Mouse (Mus musculus): ENCODE results near the gene Olfr1263. TPM values are rescaled to one million over a fixed set of nuclear protein-coding genes. Genes with fewer than 3 reads are reported as not detected.

Olfr1263 gene
- total RNA-seq (2021), result not detected
- long read RNA-seq, experiment 1, result 0 reads
- long read RNA-seq, experiment 2, result 0 reads

DNA sequence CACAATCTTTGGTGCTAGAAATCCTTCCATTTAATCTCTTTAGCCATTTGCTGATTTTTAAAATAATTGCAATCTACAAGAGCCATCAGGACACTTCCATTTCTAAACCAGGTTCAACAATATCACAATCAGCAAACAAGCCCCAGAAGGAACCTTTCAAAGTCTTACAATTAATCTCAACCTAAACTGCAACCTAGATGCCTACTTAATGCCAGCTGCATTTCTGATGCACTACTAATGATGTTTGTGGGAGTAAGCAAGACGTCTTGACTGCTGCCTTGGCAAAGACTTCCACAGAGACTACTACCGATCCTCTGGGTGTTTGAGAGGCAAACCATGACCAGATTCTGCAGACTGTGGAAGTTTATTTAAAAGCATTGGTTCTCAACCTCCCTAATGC lies at the start of gene Olfr1263:
TSS of gene Olfr1263 (plus strand) at position 301 of the 400 bp plus-strand sequence.
- DNase-seq (ENCODE audit: low spot score in 2 of 2), result no peak

DNA sequence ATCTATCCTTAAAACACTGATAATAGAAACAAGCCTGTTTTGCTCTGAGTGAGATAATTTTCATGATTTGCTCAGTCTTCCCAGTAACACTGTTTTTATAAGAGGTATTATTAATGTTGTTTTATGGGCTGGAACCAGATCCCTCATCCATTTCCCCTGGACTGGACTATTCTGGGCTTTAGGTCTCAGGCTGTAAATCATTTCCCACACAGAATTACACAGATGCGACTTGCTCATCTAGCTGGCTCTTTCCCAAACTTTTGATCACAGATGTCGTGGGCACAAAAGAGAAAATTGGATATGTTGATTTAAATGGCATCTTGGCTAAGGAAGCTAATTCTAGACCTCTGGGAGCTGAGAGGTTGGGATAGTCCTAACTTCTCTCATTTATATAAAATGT lies 37.7 kb upstream of the Olfr1263 start, which contains the start of gene Olfr1260:
TSS of gene Olfr1260 (plus strand) at position 157 of the 400 bp plus-strand sequence.
- no peak for DNase-seq (ENCODE audit: low spot score in 2 of 2)

DNA sequence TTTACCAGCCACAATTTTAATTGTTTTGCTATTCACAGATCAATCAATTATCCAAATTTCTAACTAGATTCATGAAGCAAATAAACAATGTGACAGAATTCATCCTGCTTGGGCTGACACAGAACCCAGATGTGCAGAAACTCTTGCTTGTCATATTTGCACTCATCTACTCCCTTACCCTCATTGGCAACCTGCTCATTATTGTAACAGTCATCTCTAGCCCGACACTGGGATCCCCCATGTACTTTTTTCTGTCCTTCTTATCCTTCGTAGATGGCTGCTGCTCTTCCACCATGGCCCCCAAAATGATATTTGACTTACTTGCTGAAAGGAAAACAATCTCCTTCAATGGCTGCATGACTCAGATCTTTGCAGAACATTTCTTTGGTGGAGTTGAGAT lies 34.2 kb upstream of the Olfr1263 start:
- no peak for DNase-seq (ENCODE audit: low spot score in 2 of 2)

- DNase-seq (ENCODE audit: low spot score in 2 of 2), result no peak
Observed at GRCm38 (mm10) chr2:89990921-89991320, 21.0 kb upstream of the Olfr1263 start, which contains the start of gene Olfr1261. Olfr1261 (plus strand) TSS chr2:89991221.

- no peak for DNase-seq (ENCODE audit: low spot score in 2 of 2)
Observed at GRCm38 (mm10) chr2:89999845-90000244, 12.1 kb upstream of the Olfr1263 start, which contains the start of gene Olfr1262. Olfr1262 (plus strand) TSS chr2:90000145.

- no peak for DNase-seq (ENCODE audit: low spot score in 2 of 2)
Observed at GRCm38 (mm10) chr2:90025477-90025876, 13.5 kb downstream of the Olfr1263 start, which contains the start of gene Olfr1264. Olfr1264 (minus strand) TSS chr2:90025577.

DNA sequence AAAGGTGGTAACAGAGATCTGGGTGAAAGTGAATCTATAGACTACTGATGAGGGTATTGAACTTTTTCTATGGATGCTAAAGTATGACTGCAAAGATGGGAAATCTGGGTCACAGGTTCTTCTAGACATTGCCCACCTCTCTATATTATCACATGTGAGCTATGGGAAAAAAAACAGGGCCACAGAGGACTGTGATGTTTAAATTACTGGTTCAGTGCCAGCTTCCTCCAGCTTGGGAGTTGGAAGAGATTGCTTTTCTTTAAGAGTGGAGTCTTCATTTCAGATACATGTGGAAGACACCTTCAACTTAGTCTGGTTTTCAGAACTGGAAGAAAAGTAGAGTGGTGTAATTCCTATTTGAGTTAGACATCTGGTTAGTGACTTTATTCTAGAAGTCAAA lies 23.1 kb downstream of the Olfr1263 start, which contains the start of gene Olfr1265:
TSS of gene Olfr1265 (plus strand) at position 301 of the 400 bp plus-strand sequence.
- DNase-seq (ENCODE audit: low spot score in 2 of 2), result no peak

- no peak for DNase-seq (ENCODE audit: low spot score in 2 of 2)
Observed at GRCm38 (mm10) chr2:90063494-90063893, 51.6 kb downstream of the Olfr1263 start, which contains the start of gene Olfr140. Olfr140 (minus strand) TSS chr2:90063594.

Other genes with a start within 250 kb of the Olfr1263 start
- not detected for gene Olfr1254, start 218.5 kb upstream of the Olfr1263 start, total RNA-seq (2021)
- gene Olfr1255, start 200.1 kb upstream of the Olfr1263 start, total RNA-seq (2021), result not detected
- gene Olfr1256, start 170.6 kb upstream of the Olfr1263 start, total RNA-seq (2021), result not detected
- not detected for gene Olfr48, start 163.9 kb upstream of the Olfr1263 start, total RNA-seq (2021)
- gene Olfr1257, start 133.7 kb upstream of the Olfr1263 start, total RNA-seq (2021), result not detected
- gene Olfr1258, start 84.8 kb upstream of the Olfr1263 start, total RNA-seq (2021), result not detected
- gene Olfr1259, start 63.5 kb upstream of the Olfr1263 start, total RNA-seq (2021), result not detected
- gene Olfr1260, start 37.8 kb upstream of the Olfr1263 start, total RNA-seq (2021), result not detected
- not detected for gene Olfr1261, start 20.9 kb upstream of the Olfr1263 start, total RNA-seq (2021)
- gene Olfr1262, start 12.0 kb upstream of the Olfr1263 start, total RNA-seq (2021), result not detected
- gene Olfr1264, start 13.4 kb downstream of the Olfr1263 start, total RNA-seq (2021), result not detected
- gene Olfr1265, start 23.2 kb downstream of the Olfr1263 start, total RNA-seq (2021), result not detected
- gene Olfr140, start 51.5 kb downstream of the Olfr1263 start, total RNA-seq (2021), result not detected
- not detected for gene Olfr1269, start 109.3 kb downstream of the Olfr1263 start, total RNA-seq (2021)
- not detected for gene Olfr32, start 130.2 kb downstream of the Olfr1263 start, total RNA-seq (2021)
- not detected for gene Olfr1270, start 141.0 kb downstream of the Olfr1263 start, total RNA-seq (2021)
- gene Olfr1506, start 212.4 kb downstream of the Olfr1263 start, total RNA-seq (2021), result under 1 TPM in 1 of 2 experiments, not detected in 1; 0.13 TPM
- gene Olfr142, start 245.5 kb downstream of the Olfr1263 start, total RNA-seq (2021), result not detected

Data from gastrocnemius, postnatal 4 days (tissue).